Mouse (Mus musculus) regulatory T cell (primary cell): ENCODE measurements around the gene Knop1.

Source experiments
- in situ Hi-C: fragments of 300-600 bp; cut with MboI, MseI; formaldehyde crosslinking; loops from one replicate; pipeline ENCODE4 v1.15.1; 2025; ENCODE audit warnings: high pct_unique_total_duplicates

The Knop1 gene

DNA sequence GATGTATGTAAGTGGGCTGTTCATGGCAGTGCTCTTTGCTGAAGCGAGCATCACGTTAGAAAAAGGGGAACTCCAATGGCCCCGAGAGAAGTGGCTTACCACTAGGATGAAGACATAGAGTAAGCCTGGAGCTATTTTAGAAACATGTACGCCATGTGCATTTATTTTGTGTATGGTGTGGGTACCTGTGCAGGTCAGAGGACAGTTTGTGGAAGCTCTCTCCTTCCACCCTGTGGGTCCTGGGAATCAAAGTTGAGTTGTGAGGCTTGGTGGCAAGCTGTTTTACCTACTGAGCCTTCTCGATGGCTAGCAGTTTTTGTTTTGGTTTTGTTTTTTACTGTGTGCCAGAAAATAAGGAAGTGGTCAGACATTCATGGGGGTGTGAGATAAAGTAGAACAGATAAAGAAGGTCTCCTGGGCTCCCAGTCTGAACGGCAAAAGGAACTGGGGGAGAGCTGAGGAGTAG lies 57.9 kb downstream of the Knop1 start:
- in situ Hi-C loops, result no loop called here

DNA sequence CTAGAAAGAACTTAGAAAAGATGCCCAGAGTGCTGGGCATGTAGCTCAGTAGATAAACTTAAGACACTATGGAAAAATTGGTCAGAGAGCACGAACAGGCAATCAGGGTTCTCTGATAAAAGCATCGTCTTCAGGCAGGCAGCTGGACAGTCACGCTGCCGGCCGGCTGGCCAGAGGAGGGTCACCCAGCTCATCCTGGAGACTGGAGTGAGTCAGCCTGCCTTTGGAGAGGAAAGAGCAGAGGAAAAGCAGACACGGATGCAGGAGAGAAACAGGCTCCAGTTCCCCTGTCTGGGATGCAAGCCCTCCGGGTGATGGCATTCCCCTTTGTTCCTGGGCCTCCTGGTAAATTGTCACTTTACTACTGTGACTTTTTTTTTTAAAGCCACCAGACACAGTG lies 58.5 kb downstream of the Knop1 start:
- in situ Hi-C loops, result no loop called here

DNA sequence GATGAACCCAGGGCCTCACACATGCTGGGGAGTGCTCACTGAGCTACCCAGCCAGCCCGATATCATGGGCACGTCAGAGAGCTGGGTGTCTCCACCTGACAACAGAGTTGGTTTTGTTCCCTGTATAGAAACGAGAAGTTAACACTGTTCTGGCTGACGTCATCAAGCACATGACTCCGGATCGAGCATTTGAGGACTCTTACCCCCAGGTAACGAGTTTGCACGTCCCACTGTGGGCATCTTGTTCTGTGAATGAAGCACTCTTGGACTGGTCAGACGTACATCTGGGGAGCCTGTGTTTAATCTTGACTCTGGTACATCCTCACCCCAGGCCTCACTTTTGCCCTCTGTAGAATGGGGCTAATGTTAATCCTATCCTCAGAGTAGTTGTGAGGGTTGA lies 59.2 kb downstream of the Knop1 start:
- in situ Hi-C loops, result no loop called here

DNA sequence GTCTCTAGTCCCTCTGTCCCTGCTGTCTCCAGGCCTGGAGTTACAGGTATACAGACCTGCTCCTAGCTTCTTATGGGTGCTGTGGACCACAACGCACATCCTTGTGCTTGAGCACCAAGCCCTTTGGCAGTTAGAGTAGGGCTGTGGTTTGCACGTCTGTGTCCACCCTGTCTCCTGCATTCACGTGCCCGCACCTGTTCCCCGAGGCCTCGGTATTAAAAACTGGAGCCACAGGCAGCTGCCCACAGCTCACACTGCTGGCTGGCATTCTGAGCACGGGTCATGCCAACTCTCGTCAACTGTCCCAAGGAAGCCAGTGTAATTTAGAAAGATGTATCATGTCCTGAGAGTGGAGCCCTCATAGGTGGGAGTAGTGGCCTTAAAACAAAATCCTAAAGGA lies 60.3 kb downstream of the Knop1 start:
- in situ Hi-C loops, result no loop called here

GRCm38 (mm10) chr7:118793899-118794298 lies 62.2 kb downstream of the Knop1 start:
- in situ Hi-C loops, result no loop called here
